14 mouse cellular contexts compared by ENCODE assay signal in the genomic region with DNA sequence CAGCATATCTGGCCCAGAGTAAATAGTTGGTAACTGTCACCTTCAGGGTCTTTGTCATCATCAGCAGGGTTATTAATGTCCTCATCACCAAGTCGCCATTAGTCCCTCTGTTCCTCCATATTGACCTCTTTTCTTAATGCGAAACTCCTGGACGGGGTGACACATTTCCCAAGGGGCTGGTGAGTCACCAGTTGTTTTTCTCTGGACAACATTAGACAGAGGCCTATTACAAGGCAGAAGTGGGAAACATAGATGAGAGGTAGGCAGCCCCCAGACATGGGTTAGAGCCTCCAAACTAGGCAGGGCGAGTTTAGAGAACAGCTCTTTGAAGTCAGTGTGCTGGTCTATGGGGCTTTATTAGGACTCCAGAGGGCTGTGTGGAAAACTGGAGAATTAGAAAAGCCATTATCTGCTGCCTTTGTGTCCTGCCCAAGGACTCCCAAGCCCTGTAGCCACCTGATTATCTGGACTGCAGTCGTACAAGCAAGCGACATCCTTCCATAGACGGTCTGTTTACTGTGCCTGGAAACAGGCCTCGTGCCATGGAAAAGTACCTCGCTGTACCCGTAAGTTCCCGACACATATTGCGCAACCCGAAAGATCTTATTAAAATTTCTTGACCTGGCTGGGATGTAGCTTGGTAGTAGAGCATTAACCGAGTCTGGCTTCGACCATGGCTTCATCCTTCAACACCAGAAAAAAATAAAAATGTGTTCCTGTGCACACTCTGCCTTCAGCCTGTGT.
A peak's percentile ranks its signal among the peaks of the same experiment; 100 is the strongest.
DNase-seq lines count a peak whose midpoint lies in the region; ATAC-seq lines count a peak whose summit lies in the region.
"Had no signal": no experiment of that assay in that cellular context is flagged by ENCODE, and none has a peak within 500 bp of the region (broad histone marks: within the 10 kb centered on the region; RNA-seq: fewer than 3 reads in every experiment).

No protein-coding gene starts in this region.

- 90% methylated on average over 15 of the region's 15 CpGs for WGBS in kidney, embryonic 15.5 days
- 91% methylated on average over 15 of the region's 15 CpGs for WGBS in midbrain, embryonic 10.5 days

- no peak overlapping the region for H3K9ac ChIP-seq in kidney, embryonic 15.5 days
- H3K9ac ChIP-seq: embryonic facial prominence, embryonic 13.5 days; lung, embryonic 15.5 days; midbrain, embryonic 12.5 days had no signal

- H3K4me2 ChIP-seq in kidney, embryonic 15.5 days: no peak overlapping the region
- H3K4me2 ChIP-seq: embryonic facial prominence, embryonic 13.5 days; lung, embryonic 15.5 days; midbrain, embryonic 12.5 days had no signal

- no peak overlapping the region for H3K4me3 ChIP-seq in kidney, embryonic 15.5 days (replicated peaks)
- H3K4me3 ChIP-seq in midbrain, embryonic 10.5 days: no peak overlapping the region
- H3K4me3 ChIP-seq: embryonic facial prominence, embryonic 13.5 days; forebrain, embryonic 10.5 days; layer of hippocampus, adult 2 months; lung, embryonic 15.5 days; midbrain, embryonic 12.5 days had no signal

- no peak for ATAC-seq in kidney, embryonic 15.5 days (replicated peaks; ENCODE audit: low FRiP score)
- ATAC-seq: Patski had no signal

- no peaks in the 10 kb centered on the region for H3K4me1 ChIP-seq in kidney, embryonic 15.5 days
- H3K4me1 ChIP-seq in midbrain, embryonic 10.5 days: no peaks in the 10 kb centered on the region
- H3K4me1 ChIP-seq: embryonic facial prominence, embryonic 13.5 days; forebrain, embryonic 10.5 days; lung, embryonic 15.5 days; midbrain, embryonic 12.5 days had no signal

- H3K27me3 ChIP-seq in kidney, embryonic 15.5 days: no peaks in the 10 kb centered on the region
- no peaks in the 10 kb centered on the region for H3K27me3 ChIP-seq in midbrain, embryonic 10.5 days (ENCODE audit: low read depth, poor library complexity, severe bottlenecking)
- H3K27me3 ChIP-seq: embryonic facial prominence, embryonic 13.5 days; lung, embryonic 15.5 days; midbrain, embryonic 12.5 days; Patski had no signal

- intact Hi-C loops in heart, postnatal 25 days (cut with DNase I): no loop called here
- intact Hi-C loops in left cerebral cortex, postnatal 36 days (cut with DNase I): no loop called here

- DNase-seq in heart, adult 18-20 months: peak; percentile 83
- no peak for DNase-seq in heart, postnatal 25 days (ENCODE audit: low spot score)
- DNase-seq in kidney, postnatal 25 days: peak; percentile 17 to 58
- DNase-seq in adipocyte (ENCODE audit: low spot score): peak; percentile 51
- DNase-seq in lung, postnatal 25 days (ENCODE audit: low spot score): peak; percentile 70
- no peak for DNase-seq in left cerebral cortex, postnatal 36 days (ENCODE audit: low spot score in 2 of 2)
- no peak for DNase-seq in midbrain, embryonic 10.5 days (ENCODE audit: low spot score)

- no peak overlapping the region for H3K27ac ChIP-seq in kidney, embryonic 15.5 days
- H3K27ac ChIP-seq in midbrain, embryonic 10.5 days (replicated peaks): no peak overlapping the region
- H3K27ac ChIP-seq: embryonic facial prominence, embryonic 13.5 days; forebrain, embryonic 10.5 days; layer of hippocampus, adult 2 months; lung, embryonic 15.5 days; midbrain, embryonic 12.5 days had no signal

- H3K36me3 ChIP-seq in kidney, embryonic 15.5 days: no peaks in the 10 kb centered on the region
- no peaks in the 10 kb centered on the region for H3K36me3 ChIP-seq in midbrain, embryonic 10.5 days
- H3K36me3 ChIP-seq: embryonic facial prominence, embryonic 13.5 days; forebrain, embryonic 10.5 days; lung, embryonic 15.5 days; midbrain, embryonic 12.5 days had no signal

- H3K9me3 ChIP-seq in kidney, embryonic 15.5 days (replicated peaks): no peaks in the 10 kb centered on the region
- H3K9me3 ChIP-seq in midbrain, embryonic 10.5 days (replicated peaks): no peaks in the 10 kb centered on the region
- H3K9me3 ChIP-seq: embryonic facial prominence, embryonic 13.5 days; forebrain, embryonic 10.5 days; lung, embryonic 15.5 days; midbrain, embryonic 12.5 days had no signal

Comparison
In these comparisons a context has a peak if more than half of its experiments do, and no peak if none do; other contexts are left out.
1. DNase-seq: peak in heart, adult 18-20 months (2 of 2), kidney, postnatal 25 days (2 of 2), adipocyte (single experiment) and lung, postnatal 25 days (single experiment); none in heart, postnatal 25 days (single experiment), left cerebral cortex, postnatal 36 days (0 of 2) and midbrain, embryonic 10.5 days (single experiment).